Mouse (Mus musculus) retina, embryonic 14.5 days (tissue): ENCODE data around the gene Mdc1.

Experiments used
- DNase-seq: peaks from one replicate; pipeline ENCODE4 v3.0.0-alpha.2; 2015; ENCODE audit warnings: low spot score

Mdc1 gene

DNA sequence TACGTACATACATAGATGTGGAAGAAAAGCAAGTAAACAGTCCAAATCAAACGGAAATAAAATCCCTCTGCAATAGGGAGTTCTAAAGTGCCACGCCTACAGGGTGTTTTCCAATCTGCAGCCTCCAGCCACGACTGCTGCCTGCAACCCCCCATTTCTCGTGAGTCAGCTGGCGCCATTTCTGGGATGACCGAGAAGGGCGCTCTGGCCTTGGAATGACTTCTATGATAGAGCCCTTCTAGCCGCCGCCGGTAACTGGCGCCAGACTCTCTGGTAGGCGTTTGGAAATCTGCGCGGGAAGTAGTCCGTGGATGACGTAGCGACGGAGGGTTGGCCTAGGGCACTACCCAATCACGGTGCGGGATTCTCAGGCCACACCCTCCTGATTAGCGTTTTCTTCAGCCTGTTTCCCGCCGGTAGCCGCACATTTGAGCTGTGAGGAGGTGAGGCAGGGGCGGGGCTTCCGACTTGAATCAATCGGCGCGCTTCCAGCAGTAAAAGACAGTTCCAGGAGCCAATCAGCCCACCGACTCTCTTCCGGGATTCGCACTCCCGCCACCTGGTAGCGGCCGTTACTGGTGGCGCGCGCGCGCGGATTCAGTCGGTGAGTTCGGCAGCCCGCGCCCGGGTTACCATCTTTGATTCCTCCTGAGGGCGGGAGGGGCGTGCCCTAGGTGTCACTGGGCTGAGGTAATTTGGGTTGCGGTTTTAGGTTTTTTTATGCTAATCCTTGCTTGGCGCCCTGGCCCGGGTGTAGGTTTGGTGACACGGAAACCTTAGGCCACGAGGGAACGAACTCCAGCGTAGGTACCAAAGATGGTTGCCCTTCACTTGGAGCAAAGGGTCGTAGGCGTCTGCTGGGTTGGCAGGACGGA lies at the start of gene Mdc1:
Gene Mdc1, plus strand, starts transcription at position 440 of the 875 bp plus-strand sequence.
- peak; percentile 100 for DNase-seq

DNA sequence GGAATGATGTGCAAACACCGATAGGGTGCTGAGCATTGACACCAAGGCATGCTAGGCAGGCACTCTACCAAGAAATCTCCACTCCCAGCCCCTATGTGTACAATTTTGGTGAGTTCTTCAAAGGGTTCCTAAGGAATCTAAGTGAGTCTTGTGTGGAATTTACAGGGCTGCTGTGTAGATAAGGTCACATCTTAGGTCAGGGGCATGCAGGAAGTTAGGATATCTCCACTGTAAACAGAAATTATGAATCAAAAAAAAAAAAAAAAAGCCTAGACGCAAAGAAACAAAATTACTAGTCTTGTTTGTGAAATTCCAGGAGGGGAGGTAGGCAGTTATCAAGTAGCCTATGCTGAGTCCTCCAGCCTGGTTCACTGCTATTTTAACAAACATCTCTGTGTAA lies 48.5 kb upstream of the Mdc1 start:
- no peak for DNase-seq

- DNase-seq = no peak
Observed at GRCm38 (mm10) chr17:35795099-35795498, 46.2 kb upstream of the Mdc1 start.

DNA sequence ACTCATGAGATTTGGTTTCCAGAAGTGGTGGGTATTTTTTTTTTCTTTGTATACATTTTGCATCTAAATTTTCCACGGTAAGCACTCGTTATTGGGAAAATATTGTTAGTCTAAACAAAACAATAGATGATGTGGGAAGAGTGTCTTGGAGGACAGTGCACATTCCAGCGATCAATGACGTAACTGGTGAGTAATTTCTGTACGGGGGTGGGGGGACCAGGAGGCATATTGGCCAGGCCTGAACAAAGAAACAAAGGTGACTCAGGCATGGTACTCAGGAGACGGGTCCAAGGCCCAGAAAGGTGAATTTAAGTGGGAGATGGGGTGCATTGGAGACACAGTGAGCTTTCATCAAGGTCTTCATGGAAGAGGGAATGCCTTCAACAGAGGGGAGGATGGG lies 45.7 kb upstream of the Mdc1 start:
- no peak for DNase-seq

DNA sequence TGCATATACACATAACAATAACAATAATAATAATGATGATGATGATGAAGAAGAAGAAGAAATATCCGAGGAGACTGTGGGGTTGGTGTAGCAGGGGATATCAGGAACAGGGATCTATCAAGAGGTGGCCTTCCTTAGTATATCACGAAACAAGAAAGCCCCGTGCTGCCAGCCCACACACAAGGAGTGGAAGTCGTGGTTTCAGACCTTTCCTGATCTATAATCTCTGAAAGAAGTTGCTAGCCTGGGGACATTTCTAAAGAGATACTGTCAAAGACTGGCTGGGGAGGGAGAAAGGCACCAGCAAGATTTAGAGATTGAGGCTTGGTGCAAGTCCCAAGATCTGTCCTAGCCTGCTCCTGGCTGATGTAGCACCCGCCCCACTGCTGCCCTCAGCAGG lies 44.5 kb upstream of the Mdc1 start:
- no peak for DNase-seq

GRCm38 (mm10) chr17:35800905-35801304 lies 40.4 kb upstream of the Mdc1 start:
- DNase-seq = no peak

DNA sequence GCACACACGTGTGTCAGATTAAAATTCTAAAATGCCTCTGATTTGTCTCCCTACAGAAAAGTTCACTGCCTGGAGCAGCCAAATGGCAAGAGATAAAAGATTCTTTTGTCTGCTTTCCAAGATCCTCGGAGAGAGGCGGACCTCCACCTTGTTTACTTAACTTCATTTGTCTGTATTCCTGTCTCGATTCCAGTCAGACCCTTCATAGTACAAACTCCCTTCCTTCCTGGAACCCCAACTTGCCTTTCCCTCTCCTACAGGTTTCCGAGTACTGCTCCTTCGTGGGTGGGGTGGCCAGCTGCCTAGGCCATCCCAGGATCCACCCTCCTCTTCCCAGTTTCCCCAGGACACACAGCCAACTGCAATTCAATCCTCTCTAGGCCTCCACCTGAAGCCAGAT lies 38.3 kb upstream of the Mdc1 start:
- no peak for DNase-seq

DNA sequence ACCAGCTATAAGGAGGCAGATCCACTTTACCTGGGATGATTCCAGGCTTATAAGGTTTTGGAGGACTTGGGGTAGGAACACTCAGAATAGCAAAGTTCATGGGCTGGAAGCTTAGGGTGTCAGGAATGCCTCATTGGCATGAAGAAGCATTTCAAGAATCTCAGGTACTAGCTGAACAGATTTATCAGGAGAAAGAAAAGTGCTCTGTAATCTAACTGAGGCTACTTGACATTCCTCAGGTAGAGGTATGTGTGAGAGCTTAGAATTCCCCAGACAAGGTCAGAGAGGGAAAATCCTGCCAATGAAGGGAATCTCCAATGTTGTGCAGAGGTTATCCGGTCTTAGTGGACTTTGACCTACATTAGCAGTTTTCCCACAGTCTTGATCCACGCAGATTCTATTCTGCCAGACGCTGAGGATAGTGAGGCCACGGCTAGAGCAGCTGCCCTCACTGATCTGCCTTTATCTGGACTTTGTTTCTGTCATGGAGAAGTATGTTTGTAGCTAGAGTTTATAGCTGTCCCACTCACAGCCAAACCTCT lies 37.4 kb upstream of the Mdc1 start:
- no peak for DNase-seq

DNA sequence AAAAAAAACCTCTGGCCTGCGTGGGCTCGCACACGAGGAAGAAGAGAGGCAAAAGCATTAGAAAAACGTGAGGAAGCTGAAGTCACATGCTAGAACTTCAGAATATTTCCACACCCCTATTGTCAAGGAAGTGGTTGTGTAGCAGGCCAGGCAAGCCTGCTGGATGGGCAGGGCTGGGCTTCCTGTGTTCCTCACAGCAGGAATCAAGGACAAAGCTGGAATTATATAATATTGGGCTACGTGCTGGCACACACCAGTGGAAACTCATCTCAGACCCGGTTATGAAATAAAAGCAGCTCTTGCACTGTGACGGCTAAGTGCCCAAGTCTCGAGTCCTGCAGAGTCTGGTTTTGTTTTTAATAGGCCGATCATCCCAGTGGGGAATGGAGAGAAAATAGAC lies 33.2 kb upstream of the Mdc1 start:
- DNase-seq = no peak

DNA sequence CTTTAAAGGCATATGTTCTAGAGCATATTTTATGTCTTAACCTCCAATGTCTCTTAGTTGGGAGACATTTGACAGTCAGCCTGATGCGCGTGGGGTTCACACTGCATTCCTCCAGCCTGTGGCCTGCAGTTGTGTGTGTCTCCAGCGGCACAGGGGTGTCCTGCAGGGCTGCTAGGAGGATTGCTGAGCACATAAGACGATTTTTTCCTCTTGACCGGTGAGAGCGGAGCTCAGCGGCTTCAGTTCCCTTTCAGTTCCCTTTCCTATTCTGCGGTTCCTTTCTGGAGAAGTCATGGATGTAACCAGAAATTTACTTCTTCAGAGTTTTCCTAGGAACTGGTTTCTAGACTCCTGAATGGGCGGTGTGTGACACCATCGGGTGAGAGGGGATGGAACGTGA lies 31.9 kb upstream of the Mdc1 start:
- DNase-seq = no peak

DNA sequence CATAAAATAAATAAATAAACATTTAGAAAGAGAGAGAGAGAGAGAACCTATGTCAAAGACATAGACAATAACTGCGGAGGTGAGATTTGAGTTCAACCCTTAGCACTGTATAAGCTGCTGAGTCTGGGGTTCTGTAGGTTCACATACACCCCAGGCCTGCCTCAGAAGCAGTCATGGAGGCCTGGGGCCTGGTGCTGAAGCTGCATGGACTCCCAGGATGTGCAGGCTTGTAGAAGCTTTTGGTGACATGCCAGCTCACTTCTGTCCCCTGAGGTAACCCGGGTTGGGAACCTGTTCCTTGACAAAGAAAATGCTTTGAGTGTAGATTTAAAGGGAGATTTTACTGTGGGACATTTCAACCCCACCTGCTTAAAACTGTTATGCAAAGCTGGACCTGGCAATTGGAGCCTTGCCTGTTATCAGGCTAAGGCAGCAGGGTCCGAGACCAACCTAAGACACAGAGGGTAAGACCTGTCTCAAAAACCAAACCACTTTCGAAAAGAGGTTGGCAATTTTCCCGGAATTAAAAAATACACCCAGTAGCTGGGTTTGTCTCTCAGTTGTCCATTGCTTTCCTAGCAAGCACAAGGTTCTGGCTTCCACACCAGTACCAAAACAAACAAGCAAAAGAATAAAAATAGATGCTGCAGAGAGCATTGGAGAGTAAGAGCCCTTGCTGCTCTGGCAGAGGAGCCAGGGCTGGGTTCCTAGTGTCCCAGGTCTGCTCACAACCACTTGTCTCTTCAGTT lies 30.2 kb upstream of the Mdc1 start:
- DNase-seq = no peak

DNA sequence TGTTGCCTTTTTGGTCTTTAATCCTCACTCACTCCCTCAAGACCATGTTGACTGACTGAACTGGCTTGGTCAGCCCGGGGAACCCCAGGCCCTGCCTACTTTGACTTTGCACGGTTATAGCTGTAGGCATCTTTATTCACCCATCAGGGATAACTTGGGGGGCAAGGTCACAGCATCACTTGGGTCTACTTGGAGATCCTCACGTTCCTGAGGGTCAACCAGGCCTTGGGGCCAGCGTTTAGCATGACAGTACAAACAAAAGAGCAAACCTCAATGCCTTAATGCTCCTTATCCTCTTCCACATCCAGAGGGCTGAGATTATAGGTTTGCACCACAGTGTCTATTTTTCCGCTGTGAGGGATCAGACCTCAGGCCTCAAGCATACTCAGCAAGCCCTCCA lies 29.0 kb upstream of the Mdc1 start:
- DNase-seq = no peak

GRCm38 (mm10) chr17:35812736-35813135 lies 28.6 kb upstream of the Mdc1 start:
- no peak for DNase-seq

DNA sequence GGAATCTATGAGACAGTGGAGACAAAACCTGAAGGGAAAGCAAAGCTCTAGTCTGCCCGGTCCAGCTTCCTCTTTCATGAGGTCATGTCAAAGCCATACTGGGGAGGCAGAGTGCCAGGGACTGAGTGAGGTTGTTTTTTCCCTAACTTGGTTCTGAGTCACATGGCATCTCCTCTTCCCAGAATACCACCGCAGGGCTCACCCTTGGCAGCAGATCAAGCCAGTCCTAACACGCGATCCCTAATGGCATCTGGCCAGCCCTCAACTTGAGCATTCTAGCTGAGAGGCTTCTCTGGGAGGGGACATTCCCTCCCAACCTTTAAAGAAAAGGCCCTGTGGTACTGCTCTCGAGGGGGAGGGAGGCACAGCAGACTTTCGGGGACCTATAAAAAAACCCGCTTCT lies 28.1 kb upstream of the Mdc1 start:
- no peak for DNase-seq

DNA sequence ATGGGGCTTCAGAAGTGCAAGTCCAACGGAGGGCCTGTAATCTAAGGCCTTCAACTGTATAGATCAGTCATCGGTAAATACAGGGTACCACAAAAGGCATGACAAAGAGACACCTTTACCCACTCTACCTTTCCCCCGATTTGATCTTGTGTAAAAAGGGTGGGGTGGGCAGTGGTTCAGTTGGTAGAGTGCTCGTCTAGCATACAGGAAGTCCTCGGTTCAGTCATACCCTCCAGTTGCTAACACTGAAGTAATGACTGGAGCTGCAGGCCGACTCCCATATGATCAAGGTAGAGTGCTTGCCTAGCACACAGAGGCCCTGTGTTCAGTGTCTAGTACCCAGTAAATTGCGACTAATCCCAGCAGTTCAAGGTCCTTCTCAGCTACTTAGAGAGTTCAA lies 27.7 kb upstream of the Mdc1 start:
- DNase-seq = no peak

GRCm38 (mm10) chr17:35814678-35815077 lies 26.6 kb upstream of the Mdc1 start:
- DNase-seq = no peak

- DNase-seq = no peak
Observed at GRCm38 (mm10) chr17:35815836-35816235, 25.5 kb upstream of the Mdc1 start.

DNA sequence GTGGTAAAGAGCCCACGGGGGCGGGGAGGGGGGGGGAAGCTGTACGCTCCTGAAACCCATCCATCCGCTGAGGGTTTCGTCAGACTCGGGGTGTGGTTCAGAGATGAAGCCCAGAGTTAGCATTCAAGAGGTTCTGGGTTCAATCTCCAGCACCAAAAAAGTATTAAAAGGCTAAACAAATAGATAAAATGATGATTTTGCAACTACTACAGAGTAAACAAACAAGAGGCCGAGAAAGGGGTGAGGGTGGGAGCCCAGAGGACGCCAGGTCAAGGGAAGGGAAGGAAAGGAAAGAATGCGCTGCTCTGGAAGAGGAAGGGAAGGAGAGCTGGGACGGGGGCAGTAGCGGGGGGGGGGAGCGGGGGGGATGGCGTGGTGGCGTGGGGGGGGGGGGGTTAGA lies 24.6 kb upstream of the Mdc1 start:
- DNase-seq = no peak

DNA sequence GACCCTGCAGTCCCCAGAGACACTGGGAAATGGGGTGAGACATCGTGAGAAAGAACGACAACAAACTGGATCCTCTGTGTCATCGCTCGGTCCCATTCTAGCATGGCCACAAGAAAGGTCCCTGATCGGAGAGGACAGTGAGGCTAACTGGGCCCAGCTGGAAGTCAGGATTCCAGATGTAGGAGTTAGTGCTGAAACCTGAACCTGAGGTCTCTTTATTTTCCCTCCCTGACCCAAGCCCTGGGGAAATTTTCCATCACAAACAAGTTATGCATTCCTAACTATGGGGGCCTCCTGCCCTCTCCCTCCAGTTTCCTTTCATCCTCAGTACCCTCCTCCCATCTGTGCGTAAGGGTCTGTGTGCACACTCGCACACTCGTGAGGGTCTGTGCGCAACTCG lies 24.1 kb upstream of the Mdc1 start:
- DNase-seq = no peak

DNA sequence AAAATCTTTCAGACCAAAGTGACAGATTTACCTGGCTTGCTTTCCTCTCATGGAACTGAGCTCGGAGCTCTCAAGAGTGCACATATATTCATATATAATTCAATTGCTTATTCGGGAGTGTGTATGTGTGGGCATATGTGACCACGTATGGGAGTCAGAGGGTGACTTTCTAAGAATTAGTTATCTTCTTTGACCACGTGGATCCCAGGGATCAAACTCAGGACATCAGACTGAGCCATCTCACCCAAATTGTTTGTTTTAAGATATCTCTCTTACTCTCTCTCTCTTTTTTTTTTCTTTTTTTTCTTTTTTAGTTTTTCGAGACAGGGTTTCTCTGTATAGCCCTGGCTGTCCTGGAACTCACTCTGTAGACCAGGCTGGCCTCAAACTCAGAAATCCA lies 21.2 kb upstream of the Mdc1 start:
- no peak for DNase-seq

DNA sequence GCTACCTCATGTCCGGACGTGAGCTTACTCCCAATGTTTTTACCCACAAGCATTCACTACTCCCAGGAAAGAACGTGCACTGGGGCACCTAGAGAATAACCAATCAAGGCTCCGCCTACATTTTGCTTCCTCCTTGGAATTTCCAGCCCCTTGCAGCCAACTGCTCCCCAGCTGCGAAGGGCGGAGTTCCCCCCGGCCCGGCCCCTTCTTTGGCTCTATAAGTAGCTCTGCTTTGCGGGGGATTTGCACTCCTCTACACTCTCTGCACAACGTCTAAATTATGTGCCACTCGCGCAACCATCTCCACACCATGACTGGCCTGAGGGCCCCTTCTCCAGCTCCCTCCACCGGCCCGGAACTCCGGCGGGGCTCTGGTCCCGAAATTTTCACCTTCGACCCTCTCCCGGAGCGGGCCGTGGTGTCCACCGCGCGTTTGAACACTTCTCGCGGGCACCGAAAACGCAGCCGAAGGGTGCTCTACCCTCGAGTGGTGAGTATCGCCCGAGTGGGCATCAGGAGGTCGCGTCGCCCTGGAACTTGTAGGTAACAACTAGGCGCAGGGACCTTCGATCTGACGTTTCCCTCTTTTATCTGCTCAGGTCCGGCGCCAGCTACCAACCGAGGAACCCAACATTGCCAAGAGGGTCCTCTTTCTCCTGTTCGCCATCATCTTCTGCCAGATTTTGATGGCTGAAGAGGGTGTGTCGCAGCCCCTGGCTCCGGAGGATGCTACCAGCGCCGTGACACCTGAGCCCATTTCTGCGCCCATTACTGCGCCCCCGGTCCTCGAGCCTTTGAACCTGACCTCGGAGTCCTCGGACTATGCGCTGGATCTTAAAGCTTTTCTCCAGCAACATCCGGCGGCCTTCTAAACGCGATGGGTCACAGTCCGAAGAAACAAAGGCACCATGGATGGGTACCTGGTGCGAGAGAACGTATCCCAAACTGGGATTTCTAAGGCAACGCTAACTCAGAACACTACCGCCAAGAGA lies 19.6 kb upstream of the Mdc1 start, which contains the start of gene Ier3:
Gene Ier3, plus strand, starts transcription at position 246 of the 992 bp plus-strand sequence.
- peak; percentile 74 for DNase-seq

GRCm38 (mm10) chr17:35822564-35822963 lies 18.8 kb upstream of the Mdc1 start:
- no peak for DNase-seq
